Mouse (Mus musculus) spleen, postnatal 10 days (tissue): ENCODE data around the gene Abca9.

ENCODE experiments used
- DNase-seq, 2 experiments: peaks; one replicate each; pipeline ENCODE4 v3.0.0; 2021 to 2022; ENCODE audit warnings: low spot score in 2 of 2

Abca9 gene

DNA sequence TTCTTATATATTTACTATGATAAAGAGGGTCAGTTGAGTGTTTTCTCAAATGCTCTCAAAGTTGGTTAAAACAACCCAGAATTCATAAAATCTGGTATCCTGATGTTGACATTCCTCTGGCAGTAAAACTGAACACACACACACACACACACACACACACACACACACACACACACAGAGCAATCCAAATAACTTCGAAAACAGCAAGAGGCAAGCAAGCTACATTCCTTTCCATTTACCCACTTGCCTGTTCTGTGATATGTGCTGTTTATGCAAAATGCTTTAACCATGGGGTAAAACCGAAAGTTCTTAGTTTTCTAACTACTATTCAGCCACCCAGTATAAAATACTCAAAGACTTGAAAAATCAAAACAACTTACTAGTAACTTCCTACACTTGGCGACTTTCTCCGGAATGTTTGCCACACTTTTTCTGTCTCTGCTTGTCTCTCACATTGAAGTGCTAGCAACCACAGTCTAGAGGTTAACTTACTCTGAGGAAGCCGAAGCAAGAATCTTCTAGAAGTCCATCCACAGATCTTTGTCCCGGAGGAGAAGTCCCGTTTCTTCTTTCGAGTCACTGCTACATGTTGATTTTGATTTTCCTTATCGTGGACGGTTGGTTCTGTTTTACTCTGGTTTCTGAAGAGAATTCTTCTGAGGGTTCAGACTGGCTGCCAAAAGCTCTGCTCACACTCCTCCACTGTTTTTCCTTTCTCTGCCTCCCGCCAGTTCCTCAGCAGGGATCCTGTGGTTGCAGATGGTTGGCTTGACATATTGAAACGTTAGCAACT, at the start of gene Abca9:
TSS of gene Abca9 (minus strand) at position 738 of the 793 bp plus-strand sequence.
- no peak for DNase-seq

GRCm38 (mm10) chr11:110217118-110217517, 49.1 kb upstream of the Abca9 start:
- DNase-seq, result no peak

GRCm38 (mm10) chr11:110203930-110204329, 35.9 kb upstream of the Abca9 start:
- DNase-seq, result no peak

GRCm38 (mm10) chr11:110198882-110199281, 30.9 kb upstream of the Abca9 start:
- DNase-seq, result no peak

DNA sequence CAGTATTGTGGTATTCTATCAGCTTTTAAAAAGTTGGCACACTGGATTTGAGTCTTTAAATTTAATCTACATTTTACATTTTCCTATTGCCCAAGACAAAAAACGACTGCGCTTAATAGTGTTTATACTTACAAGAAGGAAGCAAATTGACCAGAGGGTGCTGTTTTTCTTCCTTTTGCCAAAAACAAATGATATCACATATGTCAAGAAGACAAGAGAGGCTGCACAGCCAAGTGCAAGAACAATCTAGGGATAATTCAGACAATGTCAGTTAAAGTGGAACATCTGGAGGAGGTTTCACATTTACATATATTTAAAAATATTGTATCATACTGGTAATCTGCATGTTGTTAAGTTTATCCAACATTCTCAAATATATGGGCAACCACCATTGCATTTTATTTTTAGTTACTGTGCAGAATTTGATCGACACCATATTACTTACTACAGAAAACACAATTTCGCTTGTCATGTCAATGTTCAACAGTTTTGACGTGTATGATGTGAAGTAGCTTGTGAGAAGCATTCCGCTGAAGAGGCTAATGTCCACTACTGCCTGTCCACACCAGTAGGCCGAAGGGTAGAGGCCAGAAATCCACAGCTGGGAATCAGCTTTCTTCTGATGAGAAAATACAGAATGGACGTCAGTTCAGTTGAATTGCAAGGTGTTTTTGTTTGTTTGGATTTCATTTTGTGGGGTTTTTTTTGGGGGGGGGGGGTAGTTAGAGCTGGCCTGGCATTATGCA, 28.7 kb upstream of the Abca9 start:
- no peak for DNase-seq

DNA sequence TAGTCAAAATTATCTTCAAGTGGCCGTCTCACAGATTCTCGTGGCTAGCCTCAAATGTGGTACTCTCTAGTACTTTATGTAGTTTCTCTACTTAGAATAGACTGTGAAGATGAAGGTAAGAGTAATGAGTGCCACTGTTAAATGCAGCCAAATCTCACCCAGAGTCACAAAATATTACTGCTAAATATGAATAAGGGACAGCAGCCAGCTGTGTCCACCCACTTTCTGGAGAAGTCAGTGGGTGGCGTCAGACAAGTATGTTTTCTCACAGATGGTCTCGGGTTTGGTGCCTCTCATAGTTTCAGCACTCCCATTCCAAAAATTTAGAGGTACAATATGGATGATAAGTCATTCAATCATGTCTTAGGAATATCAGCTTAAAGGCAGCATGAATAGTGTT, 27.3 kb upstream of the Abca9 start:
- no peak for DNase-seq

DNA sequence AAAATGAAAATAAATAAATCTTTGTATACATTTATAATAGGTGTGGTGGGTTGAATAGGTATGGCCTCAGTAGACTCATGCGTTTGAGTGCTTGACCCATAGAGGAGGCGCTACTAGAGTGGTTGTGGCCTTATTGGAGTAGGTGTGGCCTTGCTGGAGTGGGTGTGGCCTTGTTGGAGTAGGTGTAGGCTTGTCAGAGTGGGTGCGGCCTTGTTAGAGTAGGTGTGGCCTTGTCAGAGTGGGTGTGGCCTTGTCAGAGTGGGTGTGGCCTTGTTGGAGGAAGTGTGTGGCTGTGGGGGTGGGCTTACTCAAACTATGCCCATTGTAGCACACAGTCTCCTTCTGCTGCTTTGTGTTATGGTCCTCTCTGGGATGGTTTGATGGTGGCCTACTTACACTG, 3.2 kb upstream of the Abca9 start:
- no peak for DNase-seq

DNA sequence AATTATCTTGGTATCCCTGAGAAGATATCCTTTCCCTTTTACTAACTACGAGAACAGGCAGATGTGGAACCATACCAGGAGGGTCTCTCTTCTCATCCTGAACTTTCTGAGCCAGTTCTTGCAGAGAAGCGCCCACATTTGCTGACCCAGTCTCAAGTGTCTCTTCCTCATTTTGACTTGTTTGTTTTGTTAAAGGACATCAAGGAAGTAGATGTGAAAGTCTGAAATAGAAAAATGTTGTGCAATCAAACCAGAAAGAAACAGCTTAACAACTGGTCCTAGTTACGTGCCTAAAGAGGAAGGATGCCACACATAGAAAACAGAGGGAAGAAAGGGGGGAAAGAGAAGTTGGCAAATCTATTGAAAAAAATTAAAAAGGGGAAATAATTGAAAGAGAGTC, 2.2 kb downstream of the Abca9 start:
- DNase-seq, result no peak

DNA sequence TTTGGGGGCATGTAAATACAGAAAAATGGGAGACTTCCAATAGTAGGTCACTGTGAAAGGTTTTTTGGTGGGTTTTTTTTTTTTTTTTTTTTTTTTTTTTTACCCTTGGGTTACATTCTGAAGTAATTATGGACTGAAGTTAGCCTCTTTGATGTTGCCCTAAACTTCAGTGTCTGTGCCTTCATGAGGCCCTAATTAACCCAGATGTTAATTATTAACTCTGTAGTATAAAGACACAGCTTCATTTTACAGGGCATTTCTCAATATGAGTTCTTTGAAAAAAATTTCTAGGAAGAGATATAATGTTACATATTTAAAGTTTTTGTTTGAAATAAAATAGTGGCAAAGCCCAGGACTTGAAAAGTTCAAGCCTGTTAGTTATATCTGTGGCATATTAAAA, 2.6 kb downstream of the Abca9 start:
- DNase-seq, result no peak

- DNase-seq, result no peak
Observed at GRCm38 (mm10) chr11:110157059-110157458, 10.9 kb downstream of the Abca9 start.

GRCm38 (mm10) chr11:110155985-110156384, 12.0 kb downstream of the Abca9 start:
- DNase-seq, result no peak

DNA sequence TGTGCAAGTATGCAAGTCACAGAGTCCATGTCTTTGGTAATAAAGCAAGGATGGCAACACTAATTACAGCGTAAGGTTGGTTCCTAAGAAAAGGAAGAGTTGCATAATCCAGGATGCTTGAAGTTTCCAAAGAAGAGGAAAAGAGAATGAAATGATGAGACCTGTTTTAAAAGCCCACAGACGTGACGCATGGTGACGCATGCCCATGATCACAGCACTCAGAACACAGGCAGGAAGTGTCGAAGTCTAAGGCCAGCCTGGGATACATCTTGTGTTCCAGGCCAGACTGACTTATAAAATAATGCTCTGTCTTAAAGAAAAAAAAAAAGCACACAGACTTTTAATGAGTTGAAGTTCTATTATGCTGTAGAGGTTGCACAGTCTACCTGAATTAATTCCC, 20.4 kb downstream of the Abca9 start:
- DNase-seq, result no peak

DNA sequence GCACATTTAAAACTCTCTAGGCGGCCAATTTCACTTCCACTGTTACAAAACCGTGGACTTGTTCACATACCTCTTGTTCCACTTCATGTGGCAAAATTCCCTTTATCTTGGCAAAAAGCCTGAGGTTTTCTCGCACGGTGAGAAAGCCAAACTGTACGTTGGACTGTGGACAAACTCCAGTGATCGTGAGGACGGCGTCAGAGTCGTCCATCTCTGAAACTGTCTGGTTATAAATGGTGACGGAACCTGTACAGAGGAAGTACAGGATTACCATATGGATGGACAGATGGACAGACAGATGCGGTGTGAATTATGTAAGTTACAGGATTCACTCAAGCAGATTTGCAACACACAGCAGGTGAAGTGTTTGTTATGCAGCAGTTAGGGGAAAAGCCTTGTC, 22.6 kb downstream of the Abca9 start:
- DNase-seq, result no peak

GRCm38 (mm10) chr11:110130760-110131159, 37.2 kb downstream of the Abca9 start:
- no peak for DNase-seq

GRCm38 (mm10) chr11:110111137-110111536, 56.9 kb downstream of the Abca9 start:
- no peak for DNase-seq

- no peak for DNase-seq
Observed at GRCm38 (mm10) chr11:110101437-110101836, 66.6 kb downstream of the Abca9 start.

DNA sequence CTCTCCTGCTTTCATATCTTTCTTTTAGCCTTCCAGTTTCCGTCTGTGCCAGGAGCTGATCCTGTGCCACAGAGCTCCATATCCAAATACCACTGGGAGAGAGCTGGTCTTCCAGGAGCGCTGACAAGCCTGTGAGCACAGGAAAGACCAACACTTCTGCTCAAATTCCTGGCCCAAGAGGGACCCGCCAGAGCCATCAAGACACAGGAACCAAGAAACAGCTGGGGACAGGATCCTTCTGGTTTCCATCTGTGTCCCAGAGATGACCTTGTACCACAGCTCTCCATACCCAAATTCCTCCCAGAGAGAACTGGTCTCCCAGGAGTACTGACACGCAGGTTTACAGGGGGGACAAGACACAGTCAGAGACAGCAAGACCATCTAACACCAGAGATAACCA, 69.1 kb downstream of the Abca9 start:
- DNase-seq, result no peak

- no peak for DNase-seq
Observed at GRCm38 (mm10) chr11:110097465-110097864, 70.5 kb downstream of the Abca9 start.

DNA sequence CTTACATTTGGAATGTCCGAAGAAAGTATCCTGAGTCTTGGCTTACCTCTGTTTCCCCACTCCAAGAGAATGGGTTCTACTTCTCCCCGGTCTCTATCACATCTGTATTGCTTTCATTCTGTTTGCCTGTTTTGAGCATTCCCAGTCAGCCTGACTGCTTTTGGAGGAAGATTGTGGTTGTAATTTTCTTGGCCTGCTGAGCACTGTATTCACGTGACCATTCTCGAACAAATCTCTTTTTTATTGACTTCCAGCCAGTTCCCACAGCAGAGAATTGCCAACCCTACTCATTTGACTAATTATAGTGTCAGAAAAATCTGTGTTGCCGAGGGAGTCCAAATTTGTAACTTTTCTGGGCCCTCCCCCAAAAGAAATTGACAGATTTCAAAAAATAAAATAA, 72.1 kb downstream of the Abca9 start, which contains the start of gene Abca8a:
TSS of gene Abca8a (minus strand) at position 121 of the 400 bp plus-strand sequence.
- DNase-seq, result no peak

- DNase-seq, result no peak
Observed at GRCm38 (mm10) chr11:110094846-110095380, 73.1 kb downstream of the Abca9 start.

GRCm38 (mm10) chr11:110094236-110094635, 73.8 kb downstream of the Abca9 start:
- no peak for DNase-seq

DNA sequence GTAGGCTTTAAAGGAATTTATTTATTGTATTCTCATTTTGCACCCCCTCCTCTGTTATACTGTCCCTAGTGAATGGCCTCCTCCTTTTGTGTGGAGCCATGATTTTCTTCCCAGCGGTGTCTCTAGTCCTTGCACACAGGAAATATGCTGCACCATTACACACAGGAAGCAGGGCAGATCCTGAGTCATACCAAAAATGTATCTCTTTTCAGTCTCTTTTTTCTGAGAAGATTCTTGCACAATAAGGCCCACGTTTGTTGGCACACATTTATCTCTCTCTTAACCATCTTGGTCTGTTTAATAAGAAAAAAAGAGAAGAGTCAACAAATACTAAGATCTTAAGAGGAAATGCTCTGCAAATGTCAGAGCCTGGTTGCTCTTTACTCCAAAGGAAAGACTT, 76.7 kb downstream of the Abca9 start:
- no peak for DNase-seq

DNA sequence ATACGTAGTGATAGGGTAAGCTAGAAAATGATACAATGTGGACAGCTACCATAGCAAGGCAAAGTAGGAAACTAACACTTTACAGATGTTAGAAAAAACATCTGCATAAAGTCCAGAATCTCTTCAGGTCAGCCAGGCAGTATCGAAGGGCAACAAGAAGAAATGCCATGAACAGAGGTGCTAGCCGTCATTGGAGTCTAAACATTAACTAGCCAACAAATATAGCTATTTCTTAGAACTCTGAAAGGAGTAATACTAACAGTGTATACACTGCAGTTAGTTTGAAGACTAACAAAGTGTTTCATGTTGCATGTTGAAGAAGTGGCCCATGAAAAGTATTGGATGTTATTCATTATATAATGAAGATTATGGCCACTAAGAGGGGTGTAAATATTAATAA, 95.8 kb downstream of the Abca9 start:
- DNase-seq, result no peak
